Mouse (Mus musculus): ENCODE results near the gene Ankrd34a.

- TF ChIP-seq CTCF (conservative IDR thresholded peaks at IDR 0.05; ENCODE audit: low read length) (no peak), POU5F1 (IDR thresholded peaks at IDR 0.05; ENCODE audit: borderline replicate concordance, low read length) (no peak), NANOG (IDR thresholded peaks at IDR 0.05; ENCODE audit: borderline replicate concordance, low read length) (no peak)
These were observed 34.3 kb upstream of the Ankrd34a start for GRCm38 (mm10) chr3:96561946-96562681.

All from E14TG2a.4 (cell line).